Mouse (Mus musculus) cortical plate, adult 2 months (tissue): ENCODE measurements around the gene Kcnn1. TPM values are rescaled to one million over a fixed set of nuclear protein-coding genes. Genes with fewer than 3 reads are reported as not detected.

Experiments
- H3K27ac ChIP-seq: fragments of 200-500 bp; 2 replicates; pipeline ENCODE4 v1.5.1; 2012; ENCODE audit warnings: low read length, control low read depth, inconsistent platforms; ENCODE audit not compliant: insufficient read depth
- H3K4me1 ChIP-seq: fragments of 200-500 bp; 2 replicates; pipeline ENCODE4 v1.6.1; 2011; ENCODE audit warnings: low read length; ENCODE audit not compliant: control insufficient read depth, insufficient read depth
- H3K4me3 ChIP-seq: fragments of 200-500 bp; 2 replicates; pipeline ENCODE4 v1.5.1; 2011; ENCODE audit warnings: mild to moderate bottlenecking, low read length, control low read depth; ENCODE audit not compliant: insufficient read depth
- CTCF ChIP-seq: fragments of 200-500 bp; IDR thresholded peaks from 2 replicates; pipeline ENCODE4 v1.5.1; 2011; ENCODE audit warnings: mild to moderate bottlenecking, control low read depth, low read length; ENCODE audit not compliant: insufficient read depth; ENCODE audit errors: extremely low read depth
- POLR2A ChIP-seq: fragments of 200-500 bp; IDR thresholded peaks from 2 replicates; pipeline ENCODE4 v1.6.1; 2011; ENCODE audit warnings: mild to moderate bottlenecking, low read length, control low read depth; ENCODE audit not compliant: insufficient read depth; ENCODE audit errors: extremely low read depth
- polyA plus RNA-seq: library from polyadenylated mRNA; depleted of rRNA; stranded (reverse); fragments of >200 nt; gene quantifications from 2 replicates; pipeline ENCODE4 v1.2.3, GENCODE M21; 2012; rRNA removed

Gene Kcnn1
- polyA plus RNA-seq, 1 experiment: 30.2 TPM

DNA sequence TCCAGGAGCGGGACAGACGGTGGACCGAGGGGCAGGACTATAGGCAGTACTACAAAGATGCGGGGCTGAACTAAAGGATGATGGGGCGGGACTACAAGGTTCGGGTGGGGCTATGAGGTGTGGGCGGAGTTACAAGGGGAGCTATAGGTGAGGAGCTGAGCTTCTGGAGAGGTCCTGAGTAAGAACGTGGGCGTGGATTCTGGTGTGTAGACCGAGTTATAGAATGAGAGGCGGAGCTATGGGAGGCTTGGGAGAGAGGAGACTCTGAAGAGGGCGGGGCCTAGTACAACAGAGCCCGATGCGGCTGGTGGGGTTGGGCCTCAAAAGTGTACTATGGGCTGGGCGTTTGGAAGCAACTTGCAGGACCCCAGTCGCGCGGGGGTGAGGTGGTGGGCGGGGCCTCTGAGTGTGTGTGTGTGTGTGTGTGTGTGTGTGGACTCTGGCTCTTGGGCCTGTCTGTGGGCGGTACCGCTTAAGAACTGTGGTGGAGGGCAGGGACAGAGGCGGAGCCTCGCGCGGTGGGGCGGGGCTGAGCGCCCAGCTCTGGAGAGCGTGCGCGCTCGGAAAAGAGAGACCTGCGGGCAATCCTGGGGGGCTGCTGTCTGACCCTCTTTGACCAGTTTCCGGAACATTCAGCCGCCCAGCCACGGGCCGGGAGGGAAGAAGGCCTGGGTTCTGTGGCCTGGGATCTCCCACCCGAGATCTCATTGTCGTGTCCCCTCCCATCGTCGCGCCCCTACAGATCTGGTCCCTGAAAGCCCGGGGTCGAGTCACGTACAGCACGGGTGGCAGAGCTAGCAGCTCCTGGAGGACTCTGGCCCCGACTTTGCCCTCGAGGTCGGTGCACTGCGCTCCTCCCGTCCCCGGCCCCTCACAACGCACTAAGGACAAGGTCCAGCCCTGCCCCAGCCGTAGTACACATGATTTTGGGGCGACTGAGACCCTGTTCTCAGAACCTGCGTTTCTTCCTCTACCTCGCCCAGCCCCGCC, 65.7 kb downstream of the Kcnn1 start:
- no peak for TF ChIP-seq CTCF
- peak; percentile 22; the same call in 1 of the 2 replicates for TF ChIP-seq POLR2A
- Histone ChIP-seq H3K4me3 (peak overlapping the region; percentile 41), H3K27ac (peak overlapping the region; percentile 88), H3K4me1 (peaks cover 11% of the 10 kb centered on the region)

GRCm38 (mm10) chr8:70796403-70797080, 66.5 kb downstream of the Kcnn1 start:
- TF ChIP-seq CTCF: no peak
- no peak for TF ChIP-seq POLR2A
- Histone ChIP-seq H3K4me1 (peaks cover 9% of the 10 kb centered on the region), H3K4me3 (peak overlapping the region; percentile 41), H3K27ac (peak overlapping the region; percentile 88)

GRCm38 (mm10) chr8:70795370-70795769, 67.7 kb downstream of the Kcnn1 start:
- H3K4me3 ChIP-seq: no peak overlapping the region
- no peak overlapping the region for H3K27ac ChIP-seq
- TF ChIP-seq POLR2A: no peak
- peak; percentile 38 for TF ChIP-seq CTCF
- peaks cover 9% of the 10 kb centered on the region for H3K4me1 ChIP-seq

- Histone ChIP-seq H3K27ac (no peak overlapping the region), H3K4me1 (peaks cover 6% of the 10 kb centered on the region; the same call in 1 of the 2 replicates)
Measured at GRCm38 (mm10) chr8:70794215-70794614, 68.8 kb downstream of the Kcnn1 start.

GRCm38 (mm10) chr8:70792700-70793099, 70.4 kb downstream of the Kcnn1 start:
- H3K4me1 ChIP-seq: peaks cover 5% of the 10 kb centered on the region; the same call in 1 of the 2 replicates
- no peak for TF ChIP-seq CTCF
- no peak for TF ChIP-seq POLR2A
- peak overlapping the region; percentile 39 for H3K4me3 ChIP-seq
- H3K27ac ChIP-seq: peak overlapping the region; percentile 58

More at GRCm38 (mm10) chr8:70794215-70794614, 68.8 kb downstream of the Kcnn1 start:
- H3K4me3 ChIP-seq: no peak overlapping the region
- TF ChIP-seq POLR2A: no peak
- TF ChIP-seq CTCF: no peak

Other genes starting within 250 kb of the Kcnn1 start
- gene Lrrc25, start 247.1 kb downstream of the Kcnn1 start, polyA plus RNA-seq: 1.0 and 1.4 TPM in 2 replicates
- 0.09 and 0.19 TPM in 2 replicates for gene Gdf15, start 230.8 kb downstream of the Kcnn1 start, polyA plus RNA-seq
- gene Pgpep1, start 202.9 kb downstream of the Kcnn1 start, polyA plus RNA-seq: 18.1 and 19.7 TPM in 2 replicates
- 100 and 105 TPM in 2 replicates for gene Lsm4, start 190.0 kb downstream of the Kcnn1 start, polyA plus RNA-seq
- 223 and 226 TPM in 2 replicates for gene Jund, start 164.3 kb downstream of the Kcnn1 start, polyA plus RNA-seq
- 0.08 and 0.13 TPM in 2 replicates for gene Iqcn, start 159.8 kb downstream of the Kcnn1 start, polyA plus RNA-seq
- 0.09 TPM in 1 of 2 replicates, not detected in the other for gene Gm3336, start 144.7 kb downstream of the Kcnn1 start, polyA plus RNA-seq
- 4.8 and 5.9 TPM in 2 replicates for gene Pde4c, start 139.5 kb downstream of the Kcnn1 start, polyA plus RNA-seq
- gene Rab3a, start 108.6 kb downstream of the Kcnn1 start, polyA plus RNA-seq: 1,139 and 1,160 TPM in 2 replicates
- gene Mpv17l2, start 102.3 kb downstream of the Kcnn1 start, polyA plus RNA-seq: 51.6 and 59.2 TPM in 2 replicates
- 177 and 193 TPM in 2 replicates for gene Pik3r2, start 86.5 kb downstream of the Kcnn1 start, polyA plus RNA-seq
- 265 and 282 TPM in 2 replicates for gene Mast3, start 58.2 kb downstream of the Kcnn1 start, polyA plus RNA-seq
- gene Il12rb1, start 54.8 kb downstream of the Kcnn1 start, polyA plus RNA-seq: 1.1 TPM in 2 replicates
- gene Arrdc2, start 23.5 kb downstream of the Kcnn1 start, polyA plus RNA-seq: 31.4 and 35.1 TPM in 2 replicates
- 176 and 182 TPM in 2 replicates for gene Ccdc124, start 10.7 kb upstream of the Kcnn1 start, polyA plus RNA-seq
- 15.9 and 16.0 TPM in 2 replicates for gene Slc5a5, start 29.5 kb upstream of the Kcnn1 start, polyA plus RNA-seq
- 1,503 and 1,518 TPM in 2 replicates for gene Rpl18a, start 34.2 kb upstream of the Kcnn1 start, polyA plus RNA-seq
- 62.2 and 62.3 TPM in 2 replicates for gene Map1s, start 42.7 kb upstream of the Kcnn1 start, polyA plus RNA-seq